Mouse (Mus musculus) urinary bladder, adult 2 months (tissue): Measurements from ENCODE around the gene Rasgef1b. TPM values are rescaled to one million over a fixed set of nuclear protein-coding genes. Genes with fewer than 3 reads are reported as not detected.

Experiments used
- DNase-seq: peaks from one replicate; pipeline ENCODE4 v3.0.0; 2022; ENCODE audit warnings: low spot score
- polyA plus RNA-seq: library from polyadenylated mRNA; depleted of rRNA; stranded (reverse); fragments of >200 nt; gene quantifications from 2 replicates; pipeline ENCODE4 v1.2.3, GENCODE M21; 2012

Gene Rasgef1b
- polyA plus RNA-seq, 1 experiment, result 5.7 TPM

GRCm38 (mm10) chr5:99707261-99707660 lies 21.6 kb downstream of the Rasgef1b start:
- no peak for DNase-seq

GRCm38 (mm10) chr5:99701811-99702210 lies 27.1 kb downstream of the Rasgef1b start:
- no peak for DNase-seq

- no peak for DNase-seq
Observed at GRCm38 (mm10) chr5:99694712-99695360, 34.0 kb downstream of the Rasgef1b start.

- no peak for DNase-seq
Observed at GRCm38 (mm10) chr5:99689909-99690308, 39.0 kb downstream of the Rasgef1b start.

GRCm38 (mm10) chr5:99687894-99688293 lies 41.0 kb downstream of the Rasgef1b start:
- DNase-seq, result no peak

- no peak for DNase-seq
Observed at GRCm38 (mm10) chr5:99684023-99684422, 44.8 kb downstream of the Rasgef1b start.

GRCm38 (mm10) chr5:99669971-99670571 lies 58.8 kb downstream of the Rasgef1b start:
- no peak for DNase-seq

- DNase-seq, result no peak
Observed at GRCm38 (mm10) chr5:99656024-99656423, 72.8 kb downstream of the Rasgef1b start.

- DNase-seq, result no peak
Observed at GRCm38 (mm10) chr5:99652931-99653330, 75.9 kb downstream of the Rasgef1b start.

GRCm38 (mm10) chr5:99641407-99641806 lies 87.5 kb downstream of the Rasgef1b start:
- no peak for DNase-seq

GRCm38 (mm10) chr5:99636575-99636974 lies 92.3 kb downstream of the Rasgef1b start:
- DNase-seq, result no peak

GRCm38 (mm10) chr5:99634010-99634541 lies 94.8 kb downstream of the Rasgef1b start:
- no peak for DNase-seq

- no peak for DNase-seq
Observed at GRCm38 (mm10) chr5:99633548-99633947, 95.3 kb downstream of the Rasgef1b start.

GRCm38 (mm10) chr5:99632649-99633310 lies 96.1 kb downstream of the Rasgef1b start:
- no peak for DNase-seq

GRCm38 (mm10) chr5:99630087-99630486 lies 98.8 kb downstream of the Rasgef1b start:
- no peak for DNase-seq

- no peak for DNase-seq
Observed at GRCm38 (mm10) chr5:99625603-99626002, 103.3 kb downstream of the Rasgef1b start.

GRCm38 (mm10) chr5:99620771-99621170 lies 108.1 kb downstream of the Rasgef1b start:
- DNase-seq, result no peak

- no peak for DNase-seq
Observed at GRCm38 (mm10) chr5:99617271-99617800, 111.5 kb downstream of the Rasgef1b start.

- no peak for DNase-seq
Observed at GRCm38 (mm10) chr5:99613321-99614118, 115.3 kb downstream of the Rasgef1b start.

- DNase-seq, result no peak
Observed at GRCm38 (mm10) chr5:99607602-99608001, 121.3 kb downstream of the Rasgef1b start.

GRCm38 (mm10) chr5:99606164-99606858 lies 122.6 kb downstream of the Rasgef1b start:
- no peak for DNase-seq
